Mouse (Mus musculus): ENCODE data around the gene Eif4a3.
"Not testable (repeated sequence)": the region's sequence is repeated elsewhere in the genome, so short reads cannot be mapped to it uniquely, and the experiment has no call there.

The Eif4a3 gene

DNA sequence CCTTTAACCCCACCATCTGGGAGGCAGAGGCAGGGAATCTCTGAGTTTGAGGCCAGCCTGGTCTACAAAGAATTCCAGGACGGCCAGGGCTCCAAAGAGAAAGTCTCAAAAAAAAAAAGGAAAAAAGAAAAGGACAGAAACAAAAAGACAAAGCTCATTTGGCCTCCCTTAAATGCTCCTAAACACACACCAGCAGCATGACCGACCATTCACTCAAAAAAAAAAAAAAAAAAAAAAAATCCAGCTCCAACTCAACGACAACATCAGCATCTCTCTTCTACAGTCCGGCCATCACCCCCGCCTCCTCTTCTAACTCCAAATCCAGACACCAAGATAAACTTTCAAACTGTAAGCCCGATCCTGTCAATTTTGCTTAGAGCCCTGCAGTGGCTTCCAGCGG, 972 bp downstream of the Eif4a3 start:
- no peak for DNase-seq (ENCODE audit: low spot score in 2 of 2)

DNA sequence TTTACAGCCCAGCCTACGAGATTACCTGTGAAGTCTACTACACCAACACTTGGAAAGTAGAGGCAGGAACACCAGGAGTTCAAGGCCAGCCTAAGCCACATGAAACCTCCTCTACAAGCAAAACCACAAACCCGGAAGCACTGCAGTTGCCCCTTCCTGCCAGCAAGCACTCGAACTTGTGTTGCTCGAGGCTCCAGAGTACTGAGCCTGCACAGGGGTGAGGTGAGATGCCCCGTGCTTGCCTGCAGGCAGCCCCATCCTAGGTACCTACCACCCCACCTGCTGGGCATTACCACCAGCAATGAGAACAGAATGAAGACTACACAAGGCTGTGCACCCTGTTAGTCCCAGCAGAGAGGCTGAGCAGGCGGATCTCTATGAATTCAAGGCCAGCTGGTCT, 1.9 kb downstream of the Eif4a3 start:
- peak in 1 of 2 experiments; percentile 22 for DNase-seq (ENCODE audit: low spot score in 2 of 2)

DNA sequence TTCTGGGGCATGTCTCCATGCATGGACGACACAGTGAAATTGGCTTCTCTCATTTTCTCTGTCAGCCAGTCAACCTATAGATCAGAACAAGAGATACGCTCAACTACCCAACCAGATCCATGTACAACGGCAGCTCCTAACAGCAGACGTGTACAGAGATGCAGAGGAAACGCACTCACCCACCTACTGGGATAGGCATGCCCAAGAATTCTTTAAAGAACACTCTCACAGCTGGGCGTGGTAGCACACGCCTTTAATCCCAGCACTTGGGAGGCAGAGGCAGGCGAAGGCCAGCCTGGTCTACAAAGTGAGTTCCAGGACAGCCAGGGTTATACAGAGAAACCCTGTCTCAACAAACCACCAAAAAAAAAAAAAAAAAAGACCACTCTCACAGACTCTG, 7.0 kb downstream of the Eif4a3 start:
- not testable (repeated sequence) for DNase-seq (ENCODE audit: low spot score in 2 of 2)

DNA sequence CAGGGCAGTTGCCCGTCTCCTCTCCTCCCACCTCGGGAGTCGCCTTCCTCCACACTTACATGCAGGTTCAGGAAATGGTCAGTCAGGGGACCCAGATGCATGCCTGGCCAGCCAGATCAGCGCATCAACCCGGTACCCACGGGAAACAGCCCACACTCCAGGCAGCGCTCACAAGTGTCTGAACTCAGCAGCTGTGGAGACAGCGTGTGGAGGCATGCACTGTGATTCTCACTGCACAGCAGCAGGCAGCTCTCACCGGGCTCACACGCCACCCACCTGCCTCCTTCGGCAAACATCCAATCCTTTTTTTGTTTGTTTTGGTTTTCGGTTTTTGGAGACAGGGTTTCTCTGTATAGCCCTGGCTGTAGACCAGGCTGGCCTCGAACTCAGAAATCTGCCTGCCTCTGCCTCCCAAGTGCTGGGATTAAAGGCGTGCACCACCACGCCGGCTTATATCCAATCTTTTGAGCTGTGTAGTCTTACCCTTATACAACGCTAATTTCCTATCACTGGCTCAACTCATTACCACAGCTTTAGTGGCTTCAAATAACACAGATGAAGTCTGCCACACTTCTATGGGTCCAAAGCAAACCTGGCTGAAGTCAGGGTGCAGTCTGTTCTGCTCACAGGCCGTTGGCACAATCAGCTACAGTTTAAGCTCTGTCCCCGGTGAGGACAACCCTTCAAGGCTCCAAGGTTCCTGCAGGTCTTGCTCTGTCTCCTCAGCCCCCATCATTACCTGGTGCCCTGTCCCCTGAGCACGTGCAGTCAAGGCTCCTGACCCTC, 12.5 kb downstream of the Eif4a3 start:
- DNase-seq (ENCODE audit: low spot score in 2 of 2): no peak

DNA sequence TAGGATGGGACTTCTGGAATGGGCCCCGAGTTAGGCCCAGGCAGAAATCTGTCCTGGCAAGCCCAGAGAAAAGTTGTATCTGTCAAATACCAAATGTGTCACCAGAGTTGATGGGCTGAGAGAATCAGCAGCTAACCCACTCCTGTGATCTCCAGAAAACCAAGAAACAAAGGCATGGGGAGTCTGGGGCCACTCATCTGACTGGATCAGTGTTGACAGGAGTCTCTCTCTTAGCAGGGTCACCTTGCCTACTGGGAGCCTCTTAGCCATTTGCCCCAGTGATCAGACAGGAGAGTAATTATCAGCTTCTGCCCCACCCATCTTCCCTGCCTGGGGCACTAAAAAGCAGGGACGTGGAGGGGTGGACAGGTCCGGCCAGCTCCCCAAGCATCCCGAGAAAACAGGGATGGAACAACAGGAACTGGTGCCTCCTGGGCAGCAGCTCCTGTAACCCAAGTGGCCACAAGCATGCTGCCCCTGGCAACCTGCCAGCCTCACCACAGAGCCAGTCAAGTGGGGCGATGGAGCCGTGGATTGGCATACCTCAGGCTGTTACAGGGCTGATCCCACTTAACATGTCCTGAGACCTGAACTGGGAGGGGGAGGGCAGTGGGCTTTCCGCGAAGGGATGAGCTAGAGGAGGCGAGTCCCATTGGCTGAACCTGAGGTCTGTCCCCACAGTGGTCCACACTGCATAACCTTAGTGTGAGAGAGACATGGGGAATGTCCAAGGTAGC, 13.9 kb downstream of the Eif4a3 start:
- DNase-seq (ENCODE audit: low spot score in 2 of 2): no peak

DNA sequence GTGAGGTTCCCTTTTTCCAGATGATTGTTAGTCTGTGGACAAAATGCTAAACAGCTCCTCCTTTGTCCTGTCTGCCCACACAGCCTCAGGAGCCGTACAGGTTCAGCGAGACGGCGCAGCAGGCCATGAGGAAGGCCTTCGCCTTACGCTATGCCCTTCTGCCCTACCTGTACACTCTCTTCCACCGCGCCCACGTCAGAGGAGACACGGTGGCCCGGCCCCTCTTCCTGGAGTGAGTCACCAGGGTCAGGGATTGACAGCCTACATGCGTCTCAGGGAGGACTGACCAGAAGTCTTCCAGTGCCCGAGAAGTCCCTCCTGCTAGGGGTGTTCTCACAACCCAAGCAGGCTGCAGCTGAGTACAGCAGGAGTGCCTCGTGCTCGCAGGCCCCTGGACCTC, 18.9 kb downstream of the Eif4a3 start:
- no peak for DNase-seq (ENCODE audit: low spot score in 2 of 2)

DNA sequence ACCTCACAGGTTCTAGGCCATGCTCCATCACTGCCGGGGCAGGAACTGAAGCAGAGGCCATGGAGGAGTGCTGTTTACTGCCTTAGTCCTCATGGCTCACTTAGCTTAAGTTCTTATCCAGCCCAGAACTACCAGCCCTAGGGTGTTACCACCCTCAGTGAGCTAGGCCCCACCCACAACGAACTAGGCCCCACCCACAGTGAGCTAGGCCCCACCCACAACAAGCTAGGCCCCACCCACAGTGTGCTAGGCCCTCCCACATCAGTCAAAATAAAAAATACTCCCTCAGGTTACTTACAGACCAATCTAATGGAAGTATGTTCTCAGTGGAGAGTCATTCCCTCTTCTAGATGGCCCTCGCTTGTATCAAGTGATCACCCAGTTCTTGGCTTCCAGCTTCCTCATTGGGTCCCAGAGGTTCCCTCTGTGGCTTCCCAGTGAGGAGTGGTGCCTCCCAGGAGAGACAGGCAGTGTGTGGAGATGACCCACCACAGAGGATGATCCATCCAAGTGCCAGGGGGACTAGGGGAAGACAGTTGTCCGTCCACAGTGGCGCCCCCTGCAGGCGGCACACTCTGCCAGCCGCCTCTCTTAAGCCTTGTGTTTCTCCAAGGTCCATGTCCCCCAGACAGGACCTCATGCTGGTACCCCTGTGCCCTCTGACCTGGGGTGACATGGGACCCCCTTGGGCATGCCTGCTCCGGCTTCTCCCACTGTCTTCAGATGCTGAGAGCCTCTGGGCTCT, 26.5 kb downstream of the Eif4a3 start:
- DNase-seq (ENCODE audit: low spot score in 2 of 2): peak in 1 of 2 experiments; percentile 23

DNA sequence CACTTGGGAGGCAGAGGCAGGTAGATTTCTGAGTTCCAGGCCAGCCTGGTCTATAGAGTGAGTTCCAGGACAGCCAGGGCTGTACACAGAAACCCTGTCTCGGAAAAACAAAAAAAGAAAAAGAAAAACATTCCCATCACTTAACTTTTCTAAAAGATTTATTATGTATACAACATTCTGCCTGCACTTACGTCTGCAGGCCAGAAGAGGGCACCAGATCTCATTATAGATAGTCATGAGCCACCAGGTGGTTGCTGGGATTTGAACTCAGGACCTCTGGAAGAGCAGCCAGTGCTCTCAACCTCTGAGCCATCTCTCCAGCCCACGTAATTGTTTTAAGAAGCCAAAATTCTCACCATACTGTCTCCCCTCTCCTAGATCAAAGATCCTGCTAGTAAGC, 27.4 kb downstream of the Eif4a3 start:
- not testable (repeated sequence) for DNase-seq (ENCODE audit: low spot score in 2 of 2)

DNA sequence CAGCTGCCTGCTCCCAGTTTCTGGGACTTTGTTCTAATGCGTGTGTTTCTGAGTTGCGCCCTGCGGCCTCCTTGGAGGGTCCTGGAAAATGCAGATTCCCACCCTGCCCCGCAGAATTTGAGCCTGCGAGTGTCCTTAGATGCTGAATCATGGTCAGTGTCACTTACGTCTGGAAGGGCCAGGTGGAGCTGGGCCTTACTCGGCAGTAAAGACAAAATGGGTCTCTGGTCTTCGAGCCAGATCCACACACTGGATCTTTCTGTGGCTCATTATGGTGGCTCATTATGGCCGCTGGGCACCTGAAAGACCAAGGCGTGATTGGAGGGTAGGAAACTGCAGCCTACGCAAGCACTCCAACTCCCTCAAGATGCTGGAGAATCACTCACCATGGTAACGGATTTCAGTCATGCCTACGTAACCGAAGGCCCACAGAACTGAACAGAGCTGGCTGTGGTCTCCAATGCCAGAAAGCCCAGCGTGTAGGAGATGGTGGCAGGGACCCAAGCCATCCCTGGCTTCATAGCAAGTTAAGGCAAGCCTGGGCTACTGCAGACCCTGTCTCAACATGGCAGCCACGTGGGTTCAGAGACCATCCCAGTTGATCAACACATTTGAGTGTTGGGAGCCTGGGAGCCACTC, 31.2 kb downstream of the Eif4a3 start:
- no peak for DNase-seq (ENCODE audit: low spot score in 2 of 2)

DNA sequence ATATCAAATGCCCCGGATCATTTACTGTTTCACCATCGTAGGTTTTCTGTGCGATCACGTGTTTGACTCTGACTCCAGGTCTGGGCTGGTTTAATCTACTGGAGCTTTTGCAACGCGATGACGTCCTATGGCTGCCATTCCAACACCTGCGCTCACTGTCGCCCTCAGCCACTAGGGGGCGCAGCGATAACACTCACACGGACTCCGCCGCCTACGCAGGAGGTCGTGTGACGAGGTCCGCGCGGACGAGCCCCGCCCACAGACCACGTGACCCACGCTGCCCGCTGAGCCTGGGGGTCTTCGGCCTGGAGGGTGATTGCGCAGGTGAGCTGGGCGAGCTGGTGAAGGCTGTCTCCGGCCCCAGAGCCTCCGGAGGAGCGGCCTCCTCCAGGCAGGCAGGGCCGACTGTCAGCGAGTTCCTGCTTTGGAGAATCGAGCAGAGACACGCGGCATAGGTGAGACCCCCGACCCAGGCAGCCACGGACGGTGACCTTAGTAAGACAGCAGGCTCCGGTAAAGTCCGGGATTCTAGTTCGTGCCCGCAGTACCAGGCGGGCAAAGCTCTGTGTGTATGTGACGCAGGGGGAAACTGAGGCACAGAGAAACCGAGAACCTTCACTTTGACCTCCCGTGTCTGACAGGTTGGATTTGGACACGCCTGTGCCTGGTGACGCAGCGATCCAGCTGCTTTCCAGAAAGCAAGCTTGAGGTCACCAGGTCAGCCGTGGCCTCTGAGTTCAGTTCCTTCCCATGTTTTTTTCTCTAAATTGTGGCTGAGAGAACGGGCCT, 31.9 kb downstream of the Eif4a3 start, which contains the start of gene Gaa:
Gaa (plus strand) TSS at position 120 of the 789 bp plus-strand sequence.
- peak; percentile 91 to 98 for DNase-seq (ENCODE audit: low spot score in 2 of 2)

DNA sequence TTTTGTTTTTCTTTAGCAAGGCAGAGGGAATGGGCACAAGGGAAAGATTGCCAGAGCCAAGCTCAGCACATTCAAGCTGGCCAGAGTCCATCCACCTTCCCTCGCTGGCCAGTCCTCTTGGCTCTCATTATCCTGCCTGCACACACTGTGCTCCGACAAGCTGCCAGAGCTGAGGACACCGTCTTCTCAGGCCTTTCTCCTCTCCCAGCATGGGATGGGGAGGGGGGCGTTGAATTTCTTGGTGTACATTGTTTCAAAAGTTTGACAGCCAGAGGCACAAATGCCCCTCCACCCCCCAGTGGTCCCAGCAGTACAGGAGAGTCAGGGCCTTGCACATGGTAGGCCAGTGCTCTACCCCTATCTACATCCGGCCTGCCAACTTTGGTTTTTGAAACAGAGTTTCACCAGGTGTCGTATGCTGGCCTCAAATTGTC, 32.6 kb downstream of the Eif4a3 start:
- no peak for DNase-seq (ENCODE audit: low spot score in 2 of 2)

DNA sequence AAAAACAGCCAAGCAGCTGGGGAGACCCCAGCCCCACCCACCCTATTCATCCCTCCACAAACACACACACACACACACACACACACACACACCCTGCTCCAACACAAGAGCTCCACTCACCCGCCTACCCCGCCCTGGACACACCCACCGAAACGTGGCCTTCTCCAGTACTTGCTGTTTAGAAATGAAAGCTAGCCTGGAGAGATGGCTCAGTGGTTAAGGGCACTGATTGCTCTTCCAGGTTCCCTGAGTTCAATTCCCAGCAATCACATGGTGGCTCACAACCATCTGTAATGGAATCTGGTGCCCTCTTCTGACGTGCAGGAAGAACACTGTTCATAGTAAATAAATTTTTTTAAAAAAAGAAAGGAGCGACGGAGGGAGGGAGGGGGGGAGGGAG, 34.1 kb downstream of the Eif4a3 start:
- DNase-seq (ENCODE audit: low spot score in 2 of 2): no peak

DNA sequence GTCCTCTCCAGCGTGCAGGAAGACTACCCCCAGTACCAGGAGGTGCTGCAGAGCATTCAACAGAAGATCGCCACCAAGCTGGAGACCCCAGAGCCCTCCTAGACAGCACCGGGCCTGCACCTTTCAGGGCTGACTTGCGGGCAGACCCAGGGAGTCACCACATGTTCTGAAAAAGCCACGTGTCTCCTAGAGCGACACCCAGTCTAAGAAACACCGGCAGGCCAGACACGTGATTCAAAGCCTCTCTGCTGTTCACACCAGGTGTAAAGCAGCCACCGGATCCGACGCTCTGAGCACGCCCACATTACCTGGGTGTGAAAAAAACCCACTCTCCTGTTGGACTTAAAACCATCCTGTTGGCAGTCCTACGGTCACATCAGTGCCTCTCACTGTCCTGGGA, 35.5 kb downstream of the Eif4a3 start:
- DNase-seq (ENCODE audit: low spot score in 2 of 2): no peak

DNA sequence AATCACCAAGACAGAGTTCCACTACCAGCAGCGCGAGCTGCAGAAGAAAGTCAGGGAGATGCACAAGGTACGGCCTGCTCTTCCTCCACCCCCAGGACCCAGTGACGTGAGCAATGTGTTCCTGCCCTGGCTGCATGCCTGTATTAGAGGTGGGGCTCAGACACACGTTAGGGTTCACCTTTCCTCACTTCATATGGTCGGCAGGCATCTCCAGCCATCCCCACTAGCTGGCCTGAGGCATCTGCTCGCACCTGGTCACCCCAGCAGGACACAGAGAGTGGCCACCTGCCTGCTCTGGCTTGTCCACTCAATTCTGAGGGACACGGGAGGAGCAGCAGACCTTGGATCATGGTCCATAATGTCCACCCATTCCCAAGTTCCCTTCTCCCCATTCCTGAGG, 39.9 kb downstream of the Eif4a3 start:
- no peak for DNase-seq (ENCODE audit: low spot score in 2 of 2)

DNA sequence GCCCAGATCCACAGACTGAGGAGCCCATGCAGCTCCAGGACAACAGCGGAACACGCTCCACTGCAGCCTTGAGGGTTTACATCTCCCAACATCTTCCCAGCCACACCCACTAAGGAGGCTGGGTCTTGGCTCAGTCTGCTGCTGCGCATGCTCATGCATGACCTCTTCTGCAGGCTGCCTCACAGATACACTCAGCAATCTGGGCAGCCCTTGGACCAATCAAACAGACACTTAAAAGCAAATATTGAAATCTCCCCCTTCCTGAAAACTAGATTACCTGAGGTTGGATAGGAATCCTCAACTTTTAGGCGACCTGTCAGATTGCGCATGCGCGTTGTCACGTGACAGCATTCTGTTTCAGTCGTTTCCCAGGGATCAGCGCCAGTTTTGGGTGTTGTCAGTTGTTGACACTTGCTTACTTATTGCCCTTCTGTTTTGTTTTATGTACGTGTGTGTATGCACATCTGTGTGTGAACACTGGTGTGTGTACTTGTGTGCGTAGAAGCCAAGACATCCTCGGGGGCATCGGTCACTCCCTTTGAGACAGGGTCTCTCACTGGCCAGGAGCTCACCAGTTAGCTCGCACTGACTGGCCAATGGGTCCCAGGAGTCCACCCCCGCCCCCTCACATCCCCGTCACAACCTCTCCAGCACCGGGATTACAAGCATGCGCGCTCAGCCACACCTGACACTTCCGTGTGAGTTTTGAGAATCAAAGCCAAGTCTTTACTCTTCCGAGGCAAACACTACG, 41.1 kb downstream of the Eif4a3 start:
- DNase-seq (ENCODE audit: low spot score in 2 of 2): no peak

DNA sequence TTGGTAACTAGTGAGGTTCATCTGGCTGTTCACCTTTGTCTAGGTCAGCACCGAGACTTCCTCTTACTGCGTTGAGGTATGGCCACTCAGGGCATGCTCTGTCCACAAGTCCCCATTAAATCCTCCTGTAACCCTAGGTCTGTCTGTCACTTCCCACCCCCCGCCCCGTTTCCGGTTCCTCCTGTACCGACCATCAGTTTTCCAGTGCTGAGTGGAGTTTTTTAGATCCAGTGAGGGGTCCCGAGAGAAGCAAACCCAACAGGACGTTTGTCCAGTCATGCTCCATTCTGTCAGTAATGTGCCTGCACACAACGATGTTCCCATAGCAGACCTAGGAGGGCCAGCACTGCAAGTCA, 41.7 kb downstream of the Eif4a3 start:
- no peak for DNase-seq (ENCODE audit: low spot score in 2 of 2)

DNA sequence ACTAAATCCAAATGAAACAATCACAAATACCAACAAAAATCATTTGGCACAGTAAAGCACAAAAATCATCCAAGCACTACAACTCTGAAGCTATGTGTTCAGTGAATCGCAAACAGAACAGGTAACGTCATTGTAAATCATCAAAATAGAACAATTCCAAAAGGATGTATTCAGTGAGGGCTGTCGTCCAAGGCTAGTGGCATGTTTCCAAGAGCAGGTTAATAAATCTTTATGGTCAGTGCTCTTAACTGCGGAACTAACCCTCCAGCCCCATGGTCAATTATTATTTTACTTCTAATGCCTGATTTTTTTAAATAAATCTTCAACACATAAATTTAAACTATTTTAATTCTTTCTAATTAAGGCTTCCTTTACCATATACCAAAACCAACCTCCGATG, 43.3 kb downstream of the Eif4a3 start:
- DNase-seq (ENCODE audit: low spot score in 2 of 2): not testable (repeated sequence)

DNA sequence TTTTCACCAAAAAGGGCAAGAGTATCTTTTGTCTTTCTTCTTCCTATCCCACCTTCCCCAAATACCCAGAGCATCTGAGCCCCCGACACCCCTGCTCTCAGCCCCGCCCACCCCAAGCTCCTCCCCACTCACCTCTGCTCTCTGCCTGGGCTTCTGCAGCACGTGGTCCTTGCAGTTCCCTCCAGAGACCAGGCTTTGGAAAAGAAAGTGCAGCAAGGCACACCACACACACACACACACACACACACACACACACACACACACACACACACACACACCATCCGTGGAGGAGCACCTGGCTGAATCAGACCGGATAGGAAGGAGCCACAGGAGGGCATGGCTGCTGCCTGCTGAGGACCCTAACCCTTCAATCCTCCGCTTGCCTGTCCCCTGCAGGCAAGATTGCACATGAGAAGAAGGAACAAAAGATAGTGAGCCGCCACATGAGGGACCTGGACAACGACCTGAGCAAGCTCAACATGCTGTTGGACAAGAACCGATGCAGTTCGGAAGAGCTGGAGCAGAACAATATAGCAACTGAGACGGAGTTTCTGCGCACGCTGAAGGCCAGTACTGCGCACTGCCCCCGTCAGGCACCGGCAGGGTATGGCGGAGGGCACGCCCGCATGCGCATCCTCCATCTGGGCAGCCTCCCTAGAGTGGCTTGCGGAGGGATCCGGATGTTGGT, 46.9 kb downstream of the Eif4a3 start:
- DNase-seq (ENCODE audit: low spot score in 2 of 2): peak; percentile 36 to 61

DNA sequence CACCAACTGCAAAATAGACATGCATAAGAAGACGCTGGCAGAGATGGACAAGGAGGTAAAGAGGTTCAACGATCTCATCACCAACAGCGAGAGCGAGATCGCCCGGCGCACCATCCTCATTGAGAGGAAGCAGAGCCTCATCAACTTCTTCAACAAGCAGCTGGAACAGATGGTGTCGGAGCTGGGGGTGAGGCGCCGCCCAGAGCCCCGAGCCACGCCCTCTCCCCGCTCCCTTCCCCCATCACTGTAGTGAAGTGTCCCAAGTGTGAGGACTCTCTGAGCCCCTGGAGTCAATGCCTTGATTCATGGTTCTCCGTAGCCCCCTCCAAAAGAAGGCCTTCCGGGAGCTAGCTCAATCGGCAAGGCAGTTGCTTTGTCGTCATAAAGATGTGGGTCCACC, 48.9 kb downstream of the Eif4a3 start:
- peak; percentile 47 to 56 for DNase-seq (ENCODE audit: low spot score in 2 of 2)

DNA sequence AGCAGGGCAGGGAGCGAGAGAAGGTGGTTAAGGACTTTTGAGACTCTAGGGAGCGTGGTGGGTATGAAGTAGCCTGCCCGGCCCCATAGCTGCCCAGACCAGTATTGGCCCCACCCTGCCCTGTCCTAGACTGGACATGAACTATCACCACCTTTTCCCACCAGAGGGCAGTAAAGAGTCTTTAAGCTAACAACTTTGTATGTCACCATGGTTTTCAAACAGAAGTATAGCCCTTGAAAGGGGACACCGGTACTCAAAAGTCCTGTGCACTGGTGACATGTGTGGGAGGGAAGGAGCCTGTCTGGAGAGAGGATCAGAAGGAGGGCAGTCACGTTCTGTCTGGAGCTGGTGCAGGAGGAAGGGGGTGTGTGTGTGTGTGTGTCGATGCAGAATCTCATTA, 50.9 kb downstream of the Eif4a3 start:
- peak in 1 of 2 experiments; percentile 61 for DNase-seq (ENCODE audit: low spot score in 2 of 2)

Measured in thymus, postnatal 10 days (tissue).